ENCODE assay signal across 10 mouse cellular contexts in the genomic region with DNA sequence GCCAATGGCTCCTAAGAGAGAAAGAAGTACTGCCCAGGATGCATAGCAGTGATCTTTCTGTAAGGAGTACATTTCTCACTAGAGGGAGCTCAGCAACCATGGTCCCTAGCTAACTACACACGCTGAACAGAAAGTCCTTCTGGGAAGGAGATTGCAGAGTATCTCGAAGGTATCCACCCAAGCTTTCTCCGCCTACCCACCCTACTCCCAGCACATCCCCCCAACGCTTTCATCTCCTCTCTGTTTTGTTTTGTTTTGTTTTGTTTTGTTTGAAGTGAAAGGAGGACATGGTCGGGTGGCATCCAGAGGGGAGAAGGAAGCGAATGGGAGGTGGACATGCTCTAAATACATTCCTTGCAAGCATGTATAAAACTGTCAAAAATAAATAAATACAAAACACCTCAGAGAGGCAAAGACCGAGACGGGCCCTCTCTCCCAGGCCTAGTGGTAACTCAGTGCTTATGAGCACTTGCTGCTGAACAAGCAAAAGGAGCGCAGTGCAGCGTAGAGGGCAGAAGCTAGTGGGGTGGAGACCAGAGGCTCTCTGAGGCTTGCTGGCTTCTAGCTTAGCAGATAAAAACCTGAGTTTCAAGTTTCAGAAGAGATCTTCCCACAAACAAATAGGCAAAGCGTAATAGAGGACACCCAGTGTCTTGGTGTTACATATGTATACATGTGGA.
DNase-seq lines count a peak whose midpoint lies in the region; ATAC-seq and TF ChIP-seq lines count a peak whose summit lies in the region.
"Had no signal": no experiment of that assay in that cellular context is flagged by ENCODE, and none has a peak within 500 bp of the region (broad histone marks: within the 10 kb centered on the region; RNA-seq: fewer than 3 reads in every experiment).

No protein-coding gene starts in this region.

- H3K36me3 ChIP-seq in forebrain, postnatal 0 days (ENCODE audit: insufficient read depth): no peaks in the 10 kb centered on the region
- no peaks in the 10 kb centered on the region for H3K36me3 ChIP-seq in forebrain, embryonic 11.5 days (ENCODE audit: control insufficient read depth, insufficient read depth, low read length)
- H3K36me3 ChIP-seq in megakaryocyte, embryonic 14.5 days (replicated peaks; ENCODE audit: low read length): no peaks in the 10 kb centered on the region
- no peaks in the 10 kb centered on the region for H3K36me3 ChIP-seq in intestine, postnatal 0 days (ENCODE audit: control insufficient read depth, insufficient read depth)
- no peaks in the 10 kb centered on the region for H3K36me3 ChIP-seq in stomach, embryonic 14.5 days (ENCODE audit: control insufficient read depth, insufficient read depth, low read length)
- H3K36me3 ChIP-seq: G1E had no signal

- H3K4me2 ChIP-seq in forebrain, postnatal 0 days (ENCODE audit: low read depth): no peak overlapping the region
- no peak overlapping the region for H3K4me2 ChIP-seq in forebrain, embryonic 11.5 days (ENCODE audit: low read depth, low read length, severe bottlenecking)
- H3K4me2 ChIP-seq in intestine, postnatal 0 days (replicated peaks; ENCODE audit: low read depth): no peak overlapping the region; the same call in 1 of the 2 replicates
- H3K4me2 ChIP-seq in stomach, embryonic 14.5 days (replicated peaks; ENCODE audit: low read depth, low read length): 0 out of 2 replicates have a peak overlapping the region, but pooled peaks have one; percentile 4

- peak; percentile 64 for TF ChIP-seq CTCF in forebrain, postnatal 0 days (IDR thresholded peaks at IDR 0.05; ENCODE audit: low read depth)
- peak; percentile 65 for TF ChIP-seq CTCF in intestine, postnatal 0 days (IDR thresholded peaks at IDR 0.05; ENCODE audit: low read depth)

- no peaks in the 10 kb centered on the region for H3K4me1 ChIP-seq in forebrain, postnatal 0 days (ENCODE audit: insufficient read depth)
- no peaks in the 10 kb centered on the region for H3K4me1 ChIP-seq in forebrain, embryonic 11.5 days (replicated peaks; ENCODE audit: control insufficient read depth, insufficient read depth, low read length)
- peaks cover 7% of the 10 kb centered on the region; the same call in 1 of the 2 replicates for H3K4me1 ChIP-seq in megakaryocyte, embryonic 14.5 days
- no peaks in the 10 kb centered on the region for H3K4me1 ChIP-seq in intestine, postnatal 0 days (replicated peaks; ENCODE audit: control insufficient read depth, insufficient read depth, low read length)
- no peaks in the 10 kb centered on the region for H3K4me1 ChIP-seq in stomach, embryonic 14.5 days (ENCODE audit: control insufficient read depth, insufficient read depth, low read length)

- no peak overlapping the region for H3K27ac ChIP-seq in forebrain, postnatal 0 days (ENCODE audit: low read depth, low read length)
- no peak overlapping the region for H3K27ac ChIP-seq in forebrain, embryonic 11.5 days (ENCODE audit: low read depth, low read length)
- no peak overlapping the region for H3K27ac ChIP-seq in intestine, postnatal 0 days (ENCODE audit: low read depth, low read length)
- no peak overlapping the region for H3K27ac ChIP-seq in stomach, embryonic 14.5 days (ENCODE audit: low read length)
- H3K27ac ChIP-seq: liver, embryonic 14.5 days had no signal

- H3K9me3 ChIP-seq in forebrain, postnatal 0 days (ENCODE audit: low read length): no peaks in the 10 kb centered on the region
- no peaks in the 10 kb centered on the region for H3K9me3 ChIP-seq in forebrain, embryonic 11.5 days (ENCODE audit: control insufficient read depth, low read length)
- no peaks in the 10 kb centered on the region for H3K9me3 ChIP-seq in megakaryocyte, embryonic 14.5 days
- H3K9me3 ChIP-seq in intestine, postnatal 0 days (ENCODE audit: control insufficient read depth): no peaks in the 10 kb centered on the region
- no peaks in the 10 kb centered on the region for H3K9me3 ChIP-seq in stomach, embryonic 14.5 days (ENCODE audit: control insufficient read depth, low read depth, low read length)

- peak; percentile 50 for ATAC-seq in forebrain, postnatal 0 days
- ATAC-seq in forebrain, embryonic 11.5 days (replicated peaks; ENCODE audit: low FRiP score): no peak
- ATAC-seq in megakaryocyte, adult 5-6 weeks (ENCODE audit: poor library complexity, severe bottlenecking): no peak
- no peak for ATAC-seq in intestine, postnatal 0 days
- ATAC-seq in stomach, embryonic 14.5 days (ENCODE audit: insufficient number of reproducible peaks, insufficient read depth, low FRiP score, low read depth): no peak

- peak; percentile 51 for DNase-seq in forebrain, postnatal 0 days
- DNase-seq in forebrain, embryonic 11.5 days (ENCODE audit: low spot score): no peak
- no peak for DNase-seq in adrenal gland, postnatal 4 days (ENCODE audit: low spot score in 2 of 2)
- no peak for DNase-seq in gastrocnemius, postnatal 25 days

- 66% methylated on average over 11 of the region's 11 CpGs for WGBS in forebrain, postnatal 0 days
- 76% methylated on average over 11 of the region's 11 CpGs for WGBS in forebrain, embryonic 11.5 days
- WGBS in intestine, postnatal 0 days: 52% methylated on average over 11 of the region's 11 CpGs
- WGBS in stomach, embryonic 14.5 days: 54% methylated on average over 11 of the region's 11 CpGs

- H3K27me3 ChIP-seq in forebrain, postnatal 0 days (ENCODE audit: insufficient read depth, low read length): no peaks in the 10 kb centered on the region
- H3K27me3 ChIP-seq in forebrain, embryonic 11.5 days (ENCODE audit: control insufficient read depth, insufficient read depth, low read length): no peaks in the 10 kb centered on the region
- no peaks in the 10 kb centered on the region for H3K27me3 ChIP-seq in megakaryocyte, embryonic 14.5 days (replicated peaks)
- no peaks in the 10 kb centered on the region for H3K27me3 ChIP-seq in intestine, postnatal 0 days (replicated peaks; ENCODE audit: control insufficient read depth, insufficient read depth, low read length)
- no peaks in the 10 kb centered on the region for H3K27me3 ChIP-seq in stomach, embryonic 14.5 days (ENCODE audit: control insufficient read depth, insufficient read depth, low read length)

- H3K9ac ChIP-seq in forebrain, postnatal 0 days: no peak overlapping the region
- no peak overlapping the region for H3K9ac ChIP-seq in forebrain, embryonic 11.5 days (ENCODE audit: low read length)
- H3K9ac ChIP-seq in intestine, postnatal 0 days (ENCODE audit: low read depth, low read length): no peak overlapping the region
- H3K9ac ChIP-seq in stomach, embryonic 14.5 days (replicated peaks; ENCODE audit: low read depth, low read length): no peak overlapping the region
- H3K9ac ChIP-seq: liver, embryonic 14.5 days had no signal

- no peak overlapping the region for H3K4me3 ChIP-seq in forebrain, postnatal 0 days (ENCODE audit: low read depth, low read length)
- H3K4me3 ChIP-seq in forebrain, embryonic 11.5 days (ENCODE audit: low read depth, low read length): no peak overlapping the region
- H3K4me3 ChIP-seq in megakaryocyte, embryonic 14.5 days (replicated peaks): peak overlapping the region; percentile 88
- H3K4me3 ChIP-seq in intestine, postnatal 0 days (ENCODE audit: low read depth, low read length): no peak overlapping the region
- H3K4me3 ChIP-seq in stomach, embryonic 14.5 days (ENCODE audit: low read depth, low read length): no peak overlapping the region
